Mouse (Mus musculus): ENCODE measurements at regions not wholly inside any gene's neighbourhood (a gene's known extent, or its start where the extent isn't known, plus 50 kb on each side); places are given as distances from the start of the nearest gene placed in this dataset.

DNA sequence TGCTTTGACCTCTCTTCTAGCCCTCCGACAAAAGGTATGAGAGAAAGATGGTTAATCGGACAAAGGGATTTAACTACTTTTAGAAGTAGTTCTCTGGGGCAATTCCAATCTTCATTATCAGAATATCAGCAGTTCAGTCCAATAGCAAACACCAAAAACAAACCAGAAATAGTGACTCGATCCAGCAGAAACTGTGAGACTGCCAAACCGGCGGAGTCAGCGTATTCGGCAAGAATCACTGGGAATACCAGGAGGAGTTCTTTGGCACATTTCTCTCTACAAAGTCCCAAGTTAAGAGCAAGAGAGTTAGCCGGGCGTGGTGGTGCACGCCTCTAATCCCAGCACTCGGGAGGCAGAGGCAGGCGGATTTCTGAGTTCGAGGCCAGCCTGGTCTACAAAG lies 164.5 kb downstream of the Lnpk start:
- TF ChIP-seq POLR2A (IDR thresholded peaks at IDR 0.05; ENCODE audit: low read depth, low read length): no peak
- TF ChIP-seq CTCF (IDR thresholded peaks at IDR 0.05; ENCODE audit: extremely low read depth, insufficient read depth, insufficient read length, insufficient replicate concordance): no peak
